Mouse (Mus musculus) CH12.LX (cell line): Measurements from ENCODE around the gene Lta. TPM values are rescaled to one million over a fixed set of nuclear protein-coding genes. Genes with fewer than 3 reads are reported as not detected.

Source experiments
- DNase-seq: peaks from one replicate; pipeline ENCODE4 v3.0.0-alpha.2; 2013; ENCODE audit errors: extremely low read depth
- H3K27ac ChIP-seq: 2 replicates; pipeline ENCODE4 v1.5.1; 2012; ENCODE audit warnings: low read depth, mild to moderate bottlenecking, control low read depth, moderate library complexity; ENCODE audit not compliant: insufficient read depth
- H3K27me3 ChIP-seq: replicated peaks from 2 replicates; pipeline ENCODE3; 2012; ENCODE audit warnings: inconsistent platforms
- H3K36me3 ChIP-seq, 2 experiments: replicated peaks in 1 of 2; 2 replicates each; pipeline versions ENCODE3 to v1.6.1; 2012; ENCODE audit warnings: inconsistent platforms in 1 of 2, low read length in 1 of 2, mild to moderate bottlenecking in 1 of 2, mixed read lengths in 1 of 2, moderate library complexity in 1 of 2; ENCODE audit not compliant: control insufficient read depth in 1 of 2, insufficient read depth in 1 of 2
- H3K4me1 ChIP-seq, 2 experiments: 2 replicates each; pipeline ENCODE4 v1.6.1; 2012; ENCODE audit warnings: inconsistent platforms in 1 of 2, moderate library complexity in 1 of 2; ENCODE audit not compliant: insufficient read depth in 2 of 2, control insufficient read depth in 1 of 2
- H3K4me2 ChIP-seq: 2 replicates; pipeline ENCODE4 v1.6.1; 2012; ENCODE audit warnings: low read depth, mild to moderate bottlenecking, control low read depth; ENCODE audit not compliant: poor library complexity, insufficient read depth, severe bottlenecking
- H3K4me3 ChIP-seq, 3 experiments: fragments of 150-350 bp in 1 of 3; sonication (generic) in 1 of 3; replicated peaks in 1 of 3; 2 replicates each; pipeline versions ENCODE3 to v1.5.1; 2011 to 2012; ENCODE audit warnings: low read depth in 2 of 3, low read length in 2 of 3, mild to moderate bottlenecking in 2 of 3, moderate library complexity in 2 of 3, control low read depth in 1 of 3, improper control_type of control experiment in 1 of 3, inconsistent platforms in 1 of 3, mixed read lengths in 1 of 3; ENCODE audit not compliant: poor library complexity in 1 of 3
- H3K79me2 ChIP-seq: replicated peaks from 2 replicates; pipeline ENCODE4 v1.6.1; 2012; ENCODE audit warnings: mild to moderate bottlenecking, moderate library complexity; ENCODE audit not compliant: control insufficient read depth, poor library complexity, insufficient read depth, severe bottlenecking; ENCODE audit errors: extremely low read depth
- H3K9ac ChIP-seq: 2 replicates; pipeline ENCODE4 v1.6.1; 2012; ENCODE audit warnings: low read depth, mild to moderate bottlenecking, control low read depth, moderate library complexity; ENCODE audit not compliant: insufficient read depth
- H3K9me3 ChIP-seq: replicated peaks from 2 replicates; pipeline ENCODE3; 2012; ENCODE audit warnings: low read length, inconsistent platforms, mixed read lengths
- BHLHE40 ChIP-seq: IDR thresholded peaks from 2 replicates; pipeline ENCODE4 v1.6.1; 2011; ENCODE audit warnings: mild to moderate bottlenecking, low read depth, low read length, improper control_type of control experiment
- E2F4 ChIP-seq: IDR thresholded peaks from 2 replicates; pipeline ENCODE4 v1.6.1; 2011; ENCODE audit warnings: low read depth, low read length, improper control_type of control experiment; ENCODE audit not compliant: insufficient replicate concordance
- ELF1 ChIP-seq: IDR thresholded peaks from 2 replicates; pipeline ENCODE4 v1.6.1; 2014; ENCODE audit warnings: low read depth, mild to moderate bottlenecking, inconsistent platforms, low read length, improper control_type of control experiment
- EP300 ChIP-seq: IDR thresholded peaks from 2 replicates; pipeline ENCODE4 v1.6.1; 2011; ENCODE audit warnings: low read length, improper control_type of control experiment
- ETS1 ChIP-seq: conservative IDR thresholded peaks from 2 replicates; pipeline ENCODE4 v1.6.1; 2012; ENCODE audit warnings: low read depth, mild to moderate bottlenecking, inconsistent platforms, low read length, improper control_type of control experiment, moderate library complexity
- IRF4 ChIP-seq: IDR thresholded peaks from 2 replicates; pipeline ENCODE4 v1.6.1; 2014; ENCODE audit warnings: low read depth, mild to moderate bottlenecking, inconsistent platforms, low read length, improper control_type of control experiment
- JUND ChIP-seq: conservative IDR thresholded peaks from 2 replicates; pipeline ENCODE4 v1.6.1; 2011; ENCODE audit warnings: low read depth, low read length, improper control_type of control experiment
- MAFK ChIP-seq: IDR thresholded peaks from 2 replicates; pipeline ENCODE4 v1.6.1; 2011; ENCODE audit warnings: low read length, improper control_type of control experiment; ENCODE audit not compliant: insufficient replicate concordance
- MAZ ChIP-seq: IDR thresholded peaks from 2 replicates; pipeline ENCODE4 v1.6.1; 2012; ENCODE audit warnings: low read depth, mild to moderate bottlenecking, inconsistent platforms, low read length, improper control_type of control experiment, moderate library complexity
- MXI1 ChIP-seq: IDR thresholded peaks from 2 replicates; pipeline ENCODE4 v1.6.1; 2011; ENCODE audit warnings: mild to moderate bottlenecking, low read depth, low read length, improper control_type of control experiment
- MYC ChIP-seq: IDR thresholded peaks from 2 replicates; pipeline ENCODE4 v1.6.1; 2011; ENCODE audit warnings: low read depth, mild to moderate bottlenecking, improper control_type of control experiment, low read length
- NRF1 ChIP-seq: IDR thresholded peaks from 2 replicates; pipeline ENCODE4 v1.6.1; 2014; ENCODE audit warnings: low read depth, mild to moderate bottlenecking, inconsistent platforms, low read length, improper control_type of control experiment, moderate library complexity
- POLR2A ChIP-seq: IDR thresholded peaks from 2 replicates; pipeline ENCODE4 v1.6.1; 2011; ENCODE audit warnings: low read depth, mild to moderate bottlenecking, improper control_type of control experiment, low read length
- RAD21 ChIP-seq: IDR thresholded peaks from 2 replicates; pipeline ENCODE4 v1.6.1; 2011; ENCODE audit warnings: low read depth, mild to moderate bottlenecking, low read length, improper control_type of control experiment, moderate library complexity
- RCOR1 ChIP-seq: conservative IDR thresholded peaks from 2 replicates; pipeline ENCODE4 v1.6.1; 2012; ENCODE audit warnings: low read depth, mild to moderate bottlenecking, inconsistent platforms, low read length, improper control_type of control experiment
- SIN3A ChIP-seq: IDR thresholded peaks from 2 replicates; pipeline ENCODE4 v1.6.1; 2012; ENCODE audit warnings: low read length, improper control_type of control experiment, inconsistent platforms
- SMC3 ChIP-seq: IDR thresholded peaks from 2 replicates; pipeline ENCODE4 v1.6.1; 2011; ENCODE audit warnings: low read depth, low read length, improper control_type of control experiment
- TCF12 ChIP-seq: IDR thresholded peaks from 2 replicates; pipeline ENCODE4 v1.6.1; 2014; ENCODE audit warnings: low read depth, mild to moderate bottlenecking, inconsistent platforms, low read length, improper control_type of control experiment
- USF1 ChIP-seq: IDR thresholded peaks from 2 replicates; pipeline ENCODE4 v1.6.1; 2014; ENCODE audit warnings: low read depth, mild to moderate bottlenecking, inconsistent platforms, low read length, improper control_type of control experiment
- USF2 ChIP-seq: conservative IDR thresholded peaks from 2 replicates; pipeline ENCODE4 v1.6.1; 2011; ENCODE audit warnings: low read depth, low read length, improper control_type of control experiment
- ZC3H11A ChIP-seq: IDR thresholded peaks from 2 replicates; pipeline ENCODE4 v1.6.1; 2012; ENCODE audit warnings: low read depth, mild to moderate bottlenecking, inconsistent platforms, low read length, improper control_type of control experiment
- ZKSCAN1 ChIP-seq: IDR thresholded peaks from 2 replicates; pipeline ENCODE4 v1.6.1; 2012; ENCODE audit warnings: low read depth, inconsistent platforms, low read length, improper control_type of control experiment, borderline replicate concordance
- ZNF384 ChIP-seq: IDR thresholded peaks from 2 replicates; pipeline ENCODE4 v1.6.1; 2012; ENCODE audit warnings: low read depth, low read length, improper control_type of control experiment, inconsistent platforms
- dilution Hi-C: fragments of 300-500 bp; cut with MboI; formaldehyde crosslinking; loops from 2 replicates; pipeline ENCODE4 v1.14.3; 2020; ENCODE audit warnings: low sequenced_read_pairs; ENCODE audit not compliant: extremely low pct_unique_long_range_greater_than_20kb, extremely low pct_ligation_motif_present
- in situ Hi-C: fragments of 300-500 bp; cut with MboI; formaldehyde crosslinking; loops from 3 replicates; pipeline ENCODE4 v1.14.3; 2019; ENCODE audit warnings: low sequenced_read_pairs, low pct_ligation_motif_present, low pct_unique_long_range_greater_than_20kb, mixed read lengths
- polyA plus RNA-seq: library from polyadenylated mRNA; unstranded; fragments of >175 nt; gene quantifications from 2 replicates; pipeline ENCODE4 v1.2.1, GENCODE M21; 2012; ENCODE audit warnings: low read depth; ENCODE audit not compliant: insufficient read length
- total RNA-seq, 2 experiments: library from RNA; depleted of rRNA; stranded (reverse); fragments of 300-350 nt in 1 of 2; fragments of >200 nt in 1 of 2; gene quantifications; 2 replicates each; pipeline ENCODE4 v1.2.3; 2012 to 2014

Gene Lta
- total and polyA plus RNA-seq, 3 experiments: 13.4 to 53.0 (median 19.6) TPM

DNA sequence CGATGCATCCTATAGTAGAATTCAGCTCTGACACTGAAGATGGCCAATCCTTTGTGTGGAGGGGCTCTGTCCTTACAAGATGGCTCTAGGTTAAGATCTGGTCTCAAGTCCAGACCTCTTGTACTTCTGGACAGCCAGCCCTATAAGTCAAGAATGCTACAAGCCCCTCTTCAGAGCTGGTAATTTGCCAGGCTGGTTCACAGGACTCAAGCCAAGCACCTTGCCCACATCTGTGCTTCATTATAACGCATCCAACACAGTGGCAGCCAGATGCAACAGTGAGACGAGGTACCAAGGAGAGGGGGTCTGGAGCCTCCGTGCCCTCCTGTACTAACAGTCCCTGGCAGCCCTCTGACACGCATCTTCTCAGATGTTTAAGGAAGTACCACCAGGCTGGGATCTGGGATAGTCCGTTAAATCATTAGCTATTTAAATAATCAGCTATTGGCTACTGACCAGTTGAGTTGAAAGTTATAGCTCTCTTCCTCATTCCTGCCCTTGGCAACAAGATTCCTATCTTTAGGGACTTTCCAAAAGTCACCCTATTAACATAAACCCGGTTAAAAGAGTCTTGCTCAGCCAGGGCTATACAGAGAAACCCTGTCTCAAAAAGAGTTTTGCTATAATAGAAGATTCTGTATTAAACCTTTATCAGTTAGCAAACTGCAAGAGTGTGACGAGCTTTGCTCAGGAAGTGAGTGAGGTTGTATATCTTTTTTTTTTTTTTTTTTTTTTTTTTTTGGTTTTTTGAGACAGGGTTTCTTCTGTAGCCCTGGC lies 30.8 kb downstream of the Lta start:
- peak overlapping the region; percentile 98 for H3K27ac ChIP-seq
- H3K79me2 ChIP-seq: no peaks in the 10 kb centered on the region
- H3K4me2 ChIP-seq: peak overlapping the region; percentile 53
- peak; percentile 14; the same call in 1 of the 2 replicates for TF ChIP-seq TCF12
- no peak for TF ChIP-seq POLR2A
- TF ChIP-seq EP300: peak; percentile 53; the same call in 1 of the 2 replicates
- TF ChIP-seq MXI1: no peak
- TF ChIP-seq RCOR1: no peak
- peak; percentile 41; the same call in 1 of the 2 replicates for TF ChIP-seq IRF4
- no peak for TF ChIP-seq E2F4
- TF ChIP-seq NRF1: no peak
- no peak for TF ChIP-seq JUND
- no peak for TF ChIP-seq ZKSCAN1
- TF ChIP-seq USF1: no peak
- peak; percentile 59; the same call in 1 of the 2 replicates for TF ChIP-seq ELF1
- TF ChIP-seq RAD21: no peak
- TF ChIP-seq USF2: no peak
- peak; percentile 20; the same call in 1 of the 2 replicates for TF ChIP-seq BHLHE40
- no peak for TF ChIP-seq ZC3H11A
- TF ChIP-seq MYC: 0 out of 2 replicates have a peak, but pooled peaks have one; percentile 27
- no peak for TF ChIP-seq SMC3
- no peak for TF ChIP-seq MAFK
- peak; percentile 83 for TF ChIP-seq ZNF384
- TF ChIP-seq SIN3A: no peak
- no peak for TF ChIP-seq MAZ
- peak; percentile 41; the same call in 1 of the 2 replicates for TF ChIP-seq ETS1
- H3K27me3 ChIP-seq: no peaks in the 10 kb centered on the region
- peak overlapping the region in 1 of 3 experiments; percentile 21 for H3K4me3 ChIP-seq
- in situ Hi-C loops: loop anchor here (5.0 kb wide), 1 partner anchor 58 kb away; the partner anchor contains the start of gene Atp6v1g2
- H3K36me3 ChIP-seq: no peaks in the 10 kb centered on the region
- peak overlapping the region; percentile 46 for H3K9ac ChIP-seq
- dilution Hi-C loops: no loop called here
- peak; percentile 61 for DNase-seq
- H3K4me1 ChIP-seq: peaks cover 17 to 53% of the 10 kb centered on the region in 2 experiments
- no peaks in the 10 kb centered on the region for H3K9me3 ChIP-seq
